Mouse (Mus musculus) right cerebral cortex, postnatal 36 days (tissue): ENCODE data around the gene Mapk8ip1.

Source experiments
- DNase-seq, 2 experiments: peaks; one replicate each; pipeline ENCODE4 v3.0.0; 2022; ENCODE audit warnings: low spot score in 2 of 2, mixed read lengths in 1 of 2

Gene Mapk8ip1

GRCm38 (mm10) chr2:92401091-92401561 is at the start of gene Mapk8ip1:
TSS of gene Mapk8ip1 (minus strand) at chr2:92401263.
- DNase-seq = no peak

DNA sequence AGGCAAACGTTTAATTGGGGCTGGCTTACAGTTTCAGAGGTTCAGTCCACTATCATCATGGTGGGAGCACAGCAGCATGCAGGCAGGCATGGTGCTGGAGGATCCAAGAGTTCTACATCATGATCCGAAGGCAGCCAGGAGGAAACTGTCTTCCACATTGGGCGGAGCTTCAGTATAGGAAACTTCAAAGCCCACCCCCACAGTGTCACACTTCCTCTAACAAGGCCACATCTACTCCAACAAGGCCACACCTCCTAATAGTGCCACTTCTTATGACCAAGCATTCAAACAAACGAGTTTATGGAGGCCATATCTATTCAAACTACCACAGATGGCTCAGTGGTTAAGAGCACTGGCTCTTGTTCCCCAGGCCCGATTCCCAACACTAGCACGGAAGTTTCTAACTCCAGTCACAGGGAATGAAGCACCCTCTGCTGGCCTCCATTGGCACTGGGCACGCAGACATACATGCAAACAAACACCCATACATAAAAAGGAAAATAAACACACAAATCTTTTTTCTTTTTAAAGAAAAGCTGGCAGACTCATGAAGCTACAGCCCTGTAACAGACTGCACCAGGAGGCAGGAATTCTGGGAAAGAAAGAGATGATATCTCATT is 46.2 kb upstream of the Mapk8ip1 start:
- no peak for DNase-seq

GRCm38 (mm10) chr2:92446656-92447055 is 45.6 kb upstream of the Mapk8ip1 start:
- DNase-seq = no peak

DNA sequence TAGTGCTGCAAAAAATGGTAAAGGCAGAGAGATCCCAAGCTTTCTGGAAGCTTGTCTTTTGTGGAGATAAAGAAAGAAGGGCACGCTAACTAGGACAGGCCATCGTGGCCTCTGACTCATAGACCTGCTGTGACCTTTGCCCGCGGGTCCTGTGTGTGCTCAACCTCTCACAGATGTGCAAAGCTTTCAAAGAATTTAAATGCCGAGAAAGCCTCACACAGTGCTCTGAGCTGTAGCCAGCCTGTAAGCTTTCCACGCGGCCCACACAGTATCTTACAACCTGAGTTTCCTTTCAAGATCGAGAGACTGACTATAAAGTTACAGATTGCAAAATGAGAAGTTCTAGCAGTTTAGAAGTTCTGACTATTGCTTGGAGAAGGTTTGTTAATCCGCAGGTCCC is 44.8 kb upstream of the Mapk8ip1 start:
- no peak for DNase-seq

GRCm38 (mm10) chr2:92444376-92444775 is 43.3 kb upstream of the Mapk8ip1 start:
- no peak for DNase-seq

DNA sequence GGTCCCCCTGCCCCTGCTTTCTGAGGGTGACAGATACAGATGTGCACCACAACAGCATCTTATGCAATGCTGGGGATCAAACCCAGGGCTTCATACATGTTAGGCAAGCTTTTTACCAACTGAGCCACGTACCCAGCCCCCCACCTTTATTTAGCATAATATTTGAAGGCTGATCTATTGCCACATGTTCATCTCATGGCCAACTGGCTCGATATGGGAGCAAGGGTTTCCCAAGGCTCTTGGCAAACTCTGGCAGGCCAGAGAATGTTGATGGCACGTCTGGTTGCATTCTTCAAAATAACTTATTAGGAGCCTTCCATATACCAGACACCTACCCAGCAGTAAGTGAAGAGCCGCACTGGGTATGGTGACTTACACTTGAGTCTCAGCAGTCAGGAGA is 42.2 kb upstream of the Mapk8ip1 start:
- no peak for DNase-seq

DNA sequence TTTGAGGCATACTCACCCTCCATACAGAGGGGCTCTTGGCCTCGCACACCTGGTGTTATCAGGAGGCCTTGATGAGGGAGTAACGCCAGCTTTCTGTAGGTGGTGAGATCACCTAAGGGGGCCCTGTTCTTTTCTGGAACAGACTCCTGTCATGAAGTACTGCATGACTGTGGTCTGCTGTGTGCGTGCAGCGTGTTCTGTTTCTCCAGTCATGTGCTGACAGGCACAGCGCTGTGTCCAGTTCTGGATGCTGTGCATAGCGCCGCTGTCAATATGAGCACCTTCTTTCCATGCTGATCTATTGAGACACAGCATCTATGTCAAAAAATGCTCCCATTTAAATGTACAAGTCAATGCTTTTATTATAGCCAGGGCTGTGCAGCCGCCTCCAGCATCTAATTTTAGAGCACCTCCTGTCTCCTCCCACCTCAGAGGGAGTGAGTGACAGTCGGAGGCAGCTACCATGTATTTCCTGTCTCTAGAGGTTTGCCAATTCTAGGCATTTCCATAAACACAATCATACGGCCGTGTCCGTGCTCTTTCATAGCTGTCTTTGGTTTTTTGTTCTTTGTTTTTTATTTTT is 41.4 kb upstream of the Mapk8ip1 start:
- DNase-seq = peak; percentile 57 to 79

DNA sequence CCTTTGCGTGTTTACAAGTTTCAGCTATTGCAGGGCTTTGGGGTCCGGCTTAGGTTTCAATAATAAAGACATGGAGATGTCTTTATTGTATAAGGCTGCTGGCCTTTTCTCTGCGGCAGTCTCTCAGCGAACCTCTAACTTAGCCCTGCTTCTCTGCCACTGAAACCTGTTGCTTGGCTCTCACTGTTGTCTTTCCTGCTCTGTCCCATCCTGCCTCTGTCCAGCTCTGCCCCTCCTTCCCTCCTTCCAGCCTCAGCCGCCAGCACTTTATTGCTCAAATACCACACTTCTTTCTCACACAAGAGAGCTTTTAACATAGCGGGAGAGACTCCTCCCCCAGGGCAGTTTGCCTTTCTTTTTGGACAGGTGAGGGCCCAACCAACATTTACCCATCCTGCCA is 39.4 kb upstream of the Mapk8ip1 start:
- no peak for DNase-seq

GRCm38 (mm10) chr2:92438567-92438966 is 37.5 kb upstream of the Mapk8ip1 start:
- DNase-seq = no peak

- peak; percentile 78 to 79 for DNase-seq
Measured at GRCm38 (mm10) chr2:92437875-92438274, 36.8 kb upstream of the Mapk8ip1 start.

GRCm38 (mm10) chr2:92437366-92437765 is 36.3 kb upstream of the Mapk8ip1 start:
- no peak for DNase-seq

DNA sequence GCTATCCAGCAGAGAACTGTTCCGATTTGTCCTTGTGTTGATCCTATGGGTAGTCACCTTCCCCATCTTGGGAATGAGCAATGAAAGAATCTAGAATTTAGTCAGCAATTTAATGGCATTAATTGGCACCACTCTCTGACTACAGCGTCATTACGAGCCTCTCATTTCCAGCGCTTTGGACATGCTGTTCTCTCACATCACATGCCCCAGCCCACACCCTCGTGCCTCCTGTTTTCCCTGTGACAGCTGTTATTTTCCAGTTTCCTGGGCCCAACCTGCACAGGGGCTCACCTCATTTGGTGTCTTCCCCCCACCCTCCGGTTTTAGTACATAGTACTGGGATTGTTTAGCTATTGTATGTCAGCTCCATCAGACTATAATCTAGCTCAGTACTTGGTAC is 34.0 kb upstream of the Mapk8ip1 start:
- no peak for DNase-seq

DNA sequence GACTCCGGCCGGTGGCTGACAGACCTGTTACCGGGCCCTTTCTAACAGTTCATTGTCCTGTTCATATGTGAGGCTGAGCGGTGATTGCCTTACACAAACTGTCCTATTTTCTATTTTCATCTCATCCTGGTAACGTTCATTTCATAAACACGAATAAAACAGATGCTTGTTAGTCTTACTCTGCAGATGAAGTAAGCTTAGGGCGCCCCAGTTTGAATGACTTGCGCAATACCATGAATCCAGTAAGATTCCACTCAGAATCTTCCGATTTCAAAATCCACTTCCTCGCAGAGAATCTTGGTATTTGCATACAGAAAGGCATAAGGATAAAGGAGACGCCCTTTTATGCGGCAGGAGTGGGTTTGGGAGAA is 33.3 kb upstream of the Mapk8ip1 start:
- DNase-seq = no peak

- DNase-seq = peak; percentile 99
Measured at GRCm38 (mm10) chr2:92433578-92434374, 32.7 kb upstream of the Mapk8ip1 start, which contains the start of gene Cry2. TSS of gene Cry2 (minus strand) at chr2:92434043.

GRCm38 (mm10) chr2:92432299-92433295 is 31.5 kb upstream of the Mapk8ip1 start:
- no peak for DNase-seq

DNA sequence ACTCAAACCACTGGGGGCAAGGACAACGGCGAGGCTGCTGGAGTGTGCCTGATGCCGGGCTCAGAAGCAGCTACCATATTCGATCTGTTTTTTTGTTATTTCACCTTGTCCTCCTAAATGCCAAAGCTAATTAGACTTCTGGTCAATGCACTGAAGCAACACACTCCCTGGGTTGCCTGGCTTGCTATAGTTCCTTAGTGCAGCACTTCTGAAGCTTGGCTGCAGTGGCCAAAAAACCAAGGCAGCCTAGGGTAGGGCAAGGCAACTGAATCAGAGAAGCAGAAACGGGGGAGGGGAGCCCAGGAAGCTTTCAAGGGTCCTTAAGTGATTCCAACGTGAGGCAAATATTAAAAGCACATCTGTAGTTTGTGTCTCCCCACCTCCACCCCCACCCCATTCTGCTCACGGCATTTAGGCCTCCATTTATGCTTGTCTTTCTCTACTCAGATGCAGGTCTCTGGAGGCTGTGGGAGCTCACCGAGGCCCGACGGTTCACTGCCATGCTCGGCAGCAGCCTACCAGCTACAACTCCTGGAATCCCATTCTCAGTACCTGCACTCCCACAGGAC is 30.6 kb upstream of the Mapk8ip1 start:
- no peak for DNase-seq

- DNase-seq = peak; percentile 63 to 80
Measured at GRCm38 (mm10) chr2:92430723-92431541, 29.9 kb upstream of the Mapk8ip1 start.

- DNase-seq = no peak
Measured at GRCm38 (mm10) chr2:92430089-92430488, 29.0 kb upstream of the Mapk8ip1 start.

- DNase-seq = peak; percentile 76 to 87
Measured at GRCm38 (mm10) chr2:92427882-92428281, 26.8 kb upstream of the Mapk8ip1 start.

- DNase-seq = no peak
Measured at GRCm38 (mm10) chr2:92426426-92426825, 25.4 kb upstream of the Mapk8ip1 start.
